Mouse (Mus musculus): ENCODE results near the gene Psmf1.

DNA sequence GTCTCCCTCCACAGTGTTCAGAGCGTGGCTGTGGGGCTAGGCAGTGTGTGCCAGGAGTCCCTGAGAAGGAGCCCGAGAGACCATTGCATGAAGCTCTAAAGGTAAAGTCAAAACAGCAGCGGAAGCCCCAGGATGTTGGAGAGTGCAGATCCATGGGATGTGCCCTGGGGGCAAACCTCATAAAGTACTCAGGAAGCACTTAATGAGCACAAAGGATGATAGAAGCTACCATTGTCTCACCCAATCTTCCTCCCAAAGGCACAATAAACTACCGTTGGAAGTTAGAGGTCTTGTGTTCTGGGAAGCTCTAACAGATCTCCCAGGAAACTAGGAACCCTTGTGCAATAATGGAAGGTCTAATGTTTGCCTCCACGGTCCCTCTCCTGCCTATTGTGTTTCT lies 13.5 kb upstream of the Psmf1 start:
- no peak for TF ChIP-seq CTCF (IDR thresholded peaks at IDR 0.05; ENCODE audit: borderline replicate concordance, insufficient read depth, low read depth, low read length)
- TF ChIP-seq POLR2A (IDR thresholded peaks at IDR 0.05; ENCODE audit: borderline replicate concordance, insufficient read depth, low read length): no peak
